Mouse (Mus musculus) heart, postnatal 36 days (tissue): ENCODE results near the gene Sipa1l3. TPM values are rescaled to one million over a fixed set of nuclear protein-coding genes. Genes with fewer than 3 reads are reported as not detected.

ENCODE experiments used
- DNase-seq, 2 experiments: peaks; one replicate each; pipeline ENCODE4 v3.0.0; 2021 to 2022
- intact Hi-C: fragments of 180-260 bp; cut with DNase I; formaldehyde crosslinking; loops from one replicate; pipeline ENCODE4 v1.15.1; 2025
- total RNA-seq, 2 experiments: library from RNA; stranded (reverse); gene quantifications; 2 replicates each; pipeline ENCODE4 v1.2.3; 2021

Gene Sipa1l3
- 1 to 10 TPM; 8.4 to 9.7 TPM for total RNA-seq

GRCm38 (mm10) chr7:29518421-29519210 is at the start of gene Sipa1l3:
Gene Sipa1l3, minus strand, starts transcription at chr7:29518641.
- intact Hi-C loops, result loop anchor here (5.0 kb wide), 1 partner anchor 1034 kb away; the partner anchor contains the start of genes Hspb6 and Proser3
- DNase-seq, result peak; percentile 94 to 95

- no peak for DNase-seq
Measured at GRCm38 (mm10) chr7:29563006-29563405, 44.6 kb upstream of the Sipa1l3 start.

GRCm38 (mm10) chr7:29561046-29561445 is 42.6 kb upstream of the Sipa1l3 start:
- intact Hi-C loops, result no loop called here
- DNase-seq, result no peak

More at GRCm38 (mm10) chr7:29563006-29563405, 44.6 kb upstream of the Sipa1l3 start:
- intact Hi-C loops, result no loop called here

GRCm38 (mm10) chr7:29559290-29559689 is 40.8 kb upstream of the Sipa1l3 start:
- DNase-seq, result peak in 1 of 2 experiments; percentile 2
- intact Hi-C loops, result no loop called here

- intact Hi-C loops, result no loop called here
- DNase-seq, result no peak
Measured at GRCm38 (mm10) chr7:29558744-29559143, 40.3 kb upstream of the Sipa1l3 start.

- intact Hi-C loops, result no loop called here
- DNase-seq, result no peak
Measured at GRCm38 (mm10) chr7:29556283-29556682, 37.8 kb upstream of the Sipa1l3 start.

- DNase-seq, result no peak
- intact Hi-C loops, result no loop called here
Measured at GRCm38 (mm10) chr7:29555521-29555920, 37.1 kb upstream of the Sipa1l3 start.

- intact Hi-C loops, result no loop called here
- no peak for DNase-seq
Measured at GRCm38 (mm10) chr7:29555051-29555450, 36.6 kb upstream of the Sipa1l3 start.

- intact Hi-C loops, result no loop called here
- DNase-seq, result no peak
Measured at GRCm38 (mm10) chr7:29550691-29551090, 32.2 kb upstream of the Sipa1l3 start.

- intact Hi-C loops, result no loop called here
- no peak for DNase-seq
Measured at GRCm38 (mm10) chr7:29541608-29542007, 23.2 kb upstream of the Sipa1l3 start.

GRCm38 (mm10) chr7:29541186-29541585 is 22.7 kb upstream of the Sipa1l3 start:
- DNase-seq, result no peak
- intact Hi-C loops, result no loop called here

GRCm38 (mm10) chr7:29540631-29541030 is 22.2 kb upstream of the Sipa1l3 start:
- DNase-seq, result no peak
- intact Hi-C loops, result no loop called here

GRCm38 (mm10) chr7:29523700-29524099 is 5.3 kb upstream of the Sipa1l3 start:
- DNase-seq, result peak; percentile 79 to 82
- intact Hi-C loops, result loop anchor here (1.0 to 10.0 kb wide), 3 partner anchors 140 to 349 kb away; partner anchors contain the start of genes Ggn and Spred3

GRCm38 (mm10) chr7:29521841-29522575 is 3.6 kb upstream of the Sipa1l3 start:
- intact Hi-C loops, result loop anchor here (5.0 to 10.0 kb wide), 2 partner anchors 215 to 347 kb away; partner anchors contain the start of genes Ggn and Spred3
- peak; percentile 82 to 87 for DNase-seq

- DNase-seq, result no peak
- intact Hi-C loops, result loop anchor here (5.0 to 10.0 kb wide), 2 partner anchors 214 to 347 kb away; partner anchors contain the start of genes Ggn and Spred3
Measured at GRCm38 (mm10) chr7:29521365-29521764, 2.9 kb upstream of the Sipa1l3 start.

GRCm38 (mm10) chr7:29520794-29521193 is 2.4 kb upstream of the Sipa1l3 start:
- intact Hi-C loops, result loop anchor here (5.0 to 10.0 kb wide), 2 partner anchors 213 to 346 kb away; partner anchors contain the start of genes Ggn and Spred3
- DNase-seq, result no peak

- intact Hi-C loops, result loop anchor here (5.0 kb wide), 1 partner anchor 1033 kb away; the partner anchor contains the start of genes Hspb6 and Proser3
Measured at GRCm38 (mm10) chr7:29519211-29519550, 740 bp upstream of the Sipa1l3 start.

GRCm38 (mm10) chr7:29518054-29518420 is 404 bp downstream of the Sipa1l3 start:
- no peak for DNase-seq
- intact Hi-C loops, result loop anchor here (5.0 kb wide), 1 partner anchor 1034 kb away; the partner anchor contains the start of genes Hspb6 and Proser3

More at GRCm38 (mm10) chr7:29519211-29519550, 740 bp upstream of the Sipa1l3 start:
- DNase-seq, result no peak

GRCm38 (mm10) chr7:29517178-29517577 is 1.3 kb downstream of the Sipa1l3 start:
- DNase-seq, result no peak
- intact Hi-C loops, result loop anchor here (2.0 to 5.0 kb wide), 2 partner anchors 56 to 1035 kb away; partner anchors contain the start of genes Hspb6 and Proser3

GRCm38 (mm10) chr7:29515652-29516051 is 2.8 kb downstream of the Sipa1l3 start:
- intact Hi-C loops, result loop anchor here (2.0 to 5.0 kb wide), 2 partner anchors 55 to 1037 kb away; partner anchors contain the start of genes Hspb6 and Proser3
- DNase-seq, result no peak

- intact Hi-C loops, result no loop called here
- no peak for DNase-seq
Measured at GRCm38 (mm10) chr7:29512729-29513128, 5.7 kb downstream of the Sipa1l3 start.
